Mouse (Mus musculus): ENCODE data around the gene Hoxa6.

Hoxa6 gene

GRCm38 (mm10) chr6:52215771-52216535, 7.4 kb upstream of the Hoxa6 start:
- no peak for DNase-seq (ENCODE audit: low spot score in 2 of 2)

GRCm38 (mm10) chr6:52215070-52215469, 6.5 kb upstream of the Hoxa6 start:
- no peak for DNase-seq (ENCODE audit: low spot score in 2 of 2)

- DNase-seq (ENCODE audit: low spot score in 2 of 2): no peak
These were observed 5.7 kb upstream of the Hoxa6 start for GRCm38 (mm10) chr6:52214271-52214670.

- DNase-seq (ENCODE audit: low spot score in 2 of 2): no peak
These were observed 4.8 kb upstream of the Hoxa6 start, which contains the start of the genes Hoxa3 and Gm28308 for GRCm38 (mm10) chr6:52213119-52213986. Gene Hoxa3 (minus strand): TSS chr6:52213336. Gene Gm28308 (minus strand): TSS chr6:52213339.

GRCm38 (mm10) chr6:52212556-52213118, 4.1 kb upstream of the Hoxa6 start:
- DNase-seq (ENCODE audit: low spot score in 2 of 2): no peak

- no peak for DNase-seq (ENCODE audit: low spot score in 2 of 2)
These were observed 3.4 kb upstream of the Hoxa6 start for GRCm38 (mm10) chr6:52211961-52212360.

- peak; percentile 45 to 55 for DNase-seq (ENCODE audit: low spot score in 2 of 2)
These were observed 2.8 kb upstream of the Hoxa6 start for GRCm38 (mm10) chr6:52211170-52211935.

- DNase-seq (ENCODE audit: low spot score in 2 of 2): no peak
These were observed 1.1 kb upstream of the Hoxa6 start for GRCm38 (mm10) chr6:52209685-52210046.

GRCm38 (mm10) chr6:52208868-52209684, 554 bp upstream of the Hoxa6 start:
- DNase-seq (ENCODE audit: low spot score in 2 of 2): no peak

- DNase-seq (ENCODE audit: low spot score in 2 of 2): no peak
These were observed 892 bp downstream of the Hoxa6 start for GRCm38 (mm10) chr6:52207684-52207976.

GRCm38 (mm10) chr6:52206882-52207683, 1.4 kb downstream of the Hoxa6 start:
- no peak for DNase-seq (ENCODE audit: low spot score in 2 of 2)

- no peak for DNase-seq (ENCODE audit: low spot score in 2 of 2)
These were observed 2.6 kb downstream of the Hoxa6 start for GRCm38 (mm10) chr6:52205638-52206621.

GRCm38 (mm10) chr6:52205221-52205620, 3.3 kb downstream of the Hoxa6 start:
- DNase-seq (ENCODE audit: low spot score in 2 of 2): no peak

GRCm38 (mm10) chr6:52204050-52204752, 4.3 kb downstream of the Hoxa6 start, which contains the start of gene Hoxa5:
Gene Hoxa5 (minus strand): TSS chr6:52204587.
- no peak for DNase-seq (ENCODE audit: low spot score in 2 of 2)

GRCm38 (mm10) chr6:52203371-52204049, 5.0 kb downstream of the Hoxa6 start:
- DNase-seq (ENCODE audit: low spot score in 2 of 2): no peak

GRCm38 (mm10) chr6:52203121-52203370, 5.5 kb downstream of the Hoxa6 start:
- no peak for DNase-seq (ENCODE audit: low spot score in 2 of 2)

- no peak for DNase-seq (ENCODE audit: low spot score in 2 of 2)
These were observed 6.0 kb downstream of the Hoxa6 start for GRCm38 (mm10) chr6:52202362-52203120.
